Mouse (Mus musculus) ES-Bruce4 (cell line): ENCODE measurements at regions not wholly inside any gene's neighbourhood (a gene's known extent, or its start where the extent isn't known, plus 50 kb on each side); places are given as distances from the start of the nearest gene placed in this dataset.

Experiments used
- H3K27ac ChIP-seq: 2 replicates; pipeline ENCODE4 v1.5.1; 2012; ENCODE audit warnings: low read length, inconsistent platforms; ENCODE audit not compliant: insufficient read depth
- H3K27me3 ChIP-seq: 2 replicates; pipeline ENCODE4 v1.6.1; 2012; ENCODE audit warnings: mild to moderate bottlenecking, low read length, inconsistent platforms; ENCODE audit not compliant: control insufficient read depth, poor library complexity, insufficient read depth, severe bottlenecking
- H3K36me3 ChIP-seq: 2 replicates; pipeline ENCODE4 v1.6.1; 2012; ENCODE audit warnings: inconsistent platforms, mild to moderate bottlenecking, low read length, moderate library complexity; ENCODE audit not compliant: control insufficient read depth, poor library complexity, insufficient read depth, severe bottlenecking
- H3K4me1 ChIP-seq: one replicate; pipeline ENCODE4 v1.8.1; 2011; ENCODE audit warnings: low read length; ENCODE audit not compliant: control insufficient read depth, insufficient read depth
- H3K4me3 ChIP-seq: 2 replicates; pipeline ENCODE4 v1.5.1; 2011; ENCODE audit warnings: low read depth, mild to moderate bottlenecking, low read length
- H3K9ac ChIP-seq: 2 replicates; pipeline ENCODE4 v1.6.1; 2012; ENCODE audit warnings: low read depth, mild to moderate bottlenecking, inconsistent platforms; ENCODE audit not compliant: poor library complexity, severe bottlenecking
- H3K9me3 ChIP-seq: replicated peaks from 2 replicates; pipeline ENCODE4 v1.6.1; 2012; ENCODE audit warnings: mild to moderate bottlenecking, low read length, inconsistent platforms; ENCODE audit not compliant: control insufficient read depth, poor library complexity, insufficient read depth, severe bottlenecking
- CTCF ChIP-seq: IDR thresholded peaks from one replicate; pipeline ENCODE4 v1.8.1; 2011; ENCODE audit warnings: low read depth, low read length
- EP300 ChIP-seq: IDR thresholded peaks from 2 replicates; pipeline ENCODE4 v1.6.1; 2011; ENCODE audit warnings: low read depth, low read length; ENCODE audit not compliant: insufficient read depth
- POLR2A ChIP-seq: IDR thresholded peaks from one replicate; pipeline ENCODE4 v1.8.1; 2011; ENCODE audit warnings: low read length; ENCODE audit not compliant: insufficient read depth

GRCm38 (mm10) chr7:136046645-136047363 is 330.6 kb upstream of the Mki67 start:
- no peaks in the 10 kb centered on the region for H3K36me3 ChIP-seq
- peaks cover 4% of the 10 kb centered on the region for H3K4me1 ChIP-seq
- H3K27ac ChIP-seq = no peak overlapping the region
- no peak for TF ChIP-seq EP300
- TF ChIP-seq CTCF = no peak
- no peak for TF ChIP-seq POLR2A
- H3K9me3 ChIP-seq = no peaks in the 10 kb centered on the region
- no peaks in the 10 kb centered on the region for H3K27me3 ChIP-seq
- H3K4me3 ChIP-seq = no peak overlapping the region
- H3K9ac ChIP-seq = no peak overlapping the region

- H3K27me3 ChIP-seq = no peaks in the 10 kb centered on the region
- TF ChIP-seq CTCF (no peak), EP300 (no peak), POLR2A (no peak)
- peaks cover 2% of the 10 kb centered on the region for H3K4me1 ChIP-seq
- no peak overlapping the region for H3K27ac ChIP-seq
- no peaks in the 10 kb centered on the region for H3K9me3 ChIP-seq
- no peaks in the 10 kb centered on the region for H3K36me3 ChIP-seq
- H3K4me3 ChIP-seq = no peak overlapping the region
- H3K9ac ChIP-seq = no peak overlapping the region
Measured at GRCm38 (mm10) chr7:136047364-136047945, 331.3 kb upstream of the Mki67 start.

GRCm38 (mm10) chr7:136048925-136049586 is 332.9 kb upstream of the Mki67 start:
- no peak for TF ChIP-seq EP300
- TF ChIP-seq CTCF = no peak
- TF ChIP-seq POLR2A = no peak
- no peak overlapping the region for H3K27ac ChIP-seq
- no peaks in the 10 kb centered on the region for H3K27me3 ChIP-seq
- no peaks in the 10 kb centered on the region for H3K9me3 ChIP-seq
- H3K36me3 ChIP-seq = no peaks in the 10 kb centered on the region
- H3K4me1 ChIP-seq = peaks cover 2% of the 10 kb centered on the region
- no peak overlapping the region for H3K4me3 ChIP-seq
- no peak overlapping the region for H3K9ac ChIP-seq

GRCm38 (mm10) chr7:136049587-136049930 is 333.4 kb upstream of the Mki67 start:
- Histone ChIP-seq H3K27ac (no peak overlapping the region), H3K9me3 (no peaks in the 10 kb centered on the region), H3K9ac (no peak overlapping the region), H3K4me1 (peaks cover 2% of the 10 kb centered on the region), H3K36me3 (no peaks in the 10 kb centered on the region), H3K4me3 (no peak overlapping the region), H3K27me3 (no peaks in the 10 kb centered on the region)
- TF ChIP-seq EP300 = no peak

- no peaks in the 10 kb centered on the region for H3K9me3 ChIP-seq
- no peak overlapping the region for H3K27ac ChIP-seq
- TF ChIP-seq CTCF (no peak), EP300 (no peak), POLR2A (no peak)
- H3K27me3 ChIP-seq = no peaks in the 10 kb centered on the region
- H3K36me3 ChIP-seq = no peaks in the 10 kb centered on the region
- H3K4me3 ChIP-seq = no peak overlapping the region
- H3K4me1 ChIP-seq = peaks cover 2% of the 10 kb centered on the region
- H3K9ac ChIP-seq = no peak overlapping the region
Measured at GRCm38 (mm10) chr7:136050116-136050515, 334.0 kb upstream of the Mki67 start.

- no peak for TF ChIP-seq CTCF
- no peak for TF ChIP-seq EP300
- TF ChIP-seq POLR2A = no peak
- H3K4me1 ChIP-seq = no peaks in the 10 kb centered on the region
Measured at GRCm38 (mm10) chr7:136056876-136057484, 340.8 kb upstream of the Mki67 start.

More at GRCm38 (mm10) chr7:136056876-136057484, 340.8 kb upstream of the Mki67 start:
- no peaks in the 10 kb centered on the region for H3K9me3 ChIP-seq
- H3K36me3 ChIP-seq = no peaks in the 10 kb centered on the region
- H3K4me3 ChIP-seq = no peak overlapping the region
- H3K27me3 ChIP-seq = no peaks in the 10 kb centered on the region
- H3K9ac ChIP-seq = no peak overlapping the region
- H3K27ac ChIP-seq = no peak overlapping the region
